Mouse (Mus musculus): Measurements from ENCODE around the gene Spink2. TPM values are rescaled to one million over a fixed set of nuclear protein-coding genes. Genes with fewer than 3 reads are reported as not detected.

The Spink2 gene
- total RNA-seq, 2 experiments from 2014 or later = not detected

- DNase-seq (ENCODE audit: low spot score in 2 of 2) = no peak
- intact Hi-C loops (cut with DNase I) = no loop called here
Measured at GRCm38 (mm10) chr5:77157777-77158540, 53.3 kb downstream of the Spink2 start.

GRCm38 (mm10) chr5:77156938-77157337 is 54.3 kb downstream of the Spink2 start:
- DNase-seq (ENCODE audit: low spot score in 2 of 2) = no peak
- intact Hi-C loops (cut with DNase I) = no loop called here

- intact Hi-C loops (cut with DNase I) = no loop called here
- DNase-seq (ENCODE audit: low spot score in 2 of 2) = no peak
Measured at GRCm38 (mm10) chr5:77155526-77155925, 55.7 kb downstream of the Spink2 start.

Other genes starting within 250 kb of the Spink2 start
- gene Srp72, start 236.8 kb downstream of the Spink2 start, total RNA-seq (2021) = 100 to 1,000 TPM; 107 TPM
- not detected for gene Arl9, start 207.4 kb downstream of the Spink2 start, total RNA-seq (2021)
- under 1 TPM in 1 of 2 experiments, not detected in 1; 0.69 TPM for gene Thegl, start 195.4 kb downstream of the Spink2 start, total RNA-seq (2021)
- gene Hopx, start 96.3 kb downstream of the Spink2 start, total RNA-seq (2021) = 10 to 100 TPM; 21.1 to 25.5 TPM
- gene Rest, start 54.0 kb upstream of the Spink2 start, total RNA-seq (2021) = 1 to 10 TPM; 3.6 to 3.9 TPM
- gene Noa1, start 98.6 kb upstream of the Spink2 start, total RNA-seq (2021) = 10 to 100 TPM; 25.7 to 27.7 TPM
- 10 to 100 TPM; 43.3 to 44.9 TPM for gene Polr2b, start 98.7 kb upstream of the Spink2 start, total RNA-seq (2021)
- gene Igfbp7, start 196.6 kb upstream of the Spink2 start, total RNA-seq (2021) = 10 to 100 TPM; 46.4 to 49.4 TPM